Mouse (Mus musculus): ENCODE results near the gene Plekhm1. TPM values are rescaled to one million over a fixed set of nuclear protein-coding genes. Genes with fewer than 3 reads are reported as not detected.

Plekhm1 gene
- total and polyA plus RNA-seq, 3 experiments, result 3.4 to 10.0 TPM; not detected in 1

DNA sequence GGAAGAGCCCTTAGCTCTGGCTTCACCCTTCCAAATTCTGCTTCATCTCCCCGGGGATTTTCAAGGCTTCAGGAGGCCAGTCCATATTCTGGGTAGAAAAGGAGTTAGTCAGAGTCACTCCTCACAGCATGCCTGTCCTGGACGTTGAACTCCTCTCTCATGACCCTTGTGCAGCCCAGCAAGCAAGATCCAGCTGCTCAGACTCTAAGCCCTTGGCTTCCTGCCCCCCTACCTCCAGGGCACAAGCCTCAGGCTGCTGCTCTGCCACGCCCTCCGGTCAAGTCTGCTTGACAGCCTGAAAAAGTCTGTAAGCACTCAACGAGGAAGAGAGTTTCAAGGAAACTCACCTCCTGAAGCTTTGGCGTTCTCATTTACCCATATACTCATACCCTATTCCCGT, 5.9 kb downstream of the Plekhm1 start:
- no peak for DNase-seq (ENCODE audit: low read depth, low spot score)
- Histone ChIP-seq H3K4me3 (ENCODE audit: control insufficient read depth in 1 of 2, insufficient read depth in 1 of 2, low read depth in 2 of 2, low read length in 2 of 2) (no peak overlapping the region), H3K79me2 (ENCODE audit: control insufficient read depth, insufficient read depth, low read length, poor library complexity) (peaks cover 13% of the 10 kb centered on the region), H3K27ac (ENCODE audit: control insufficient read depth, low read depth, low read length) (no peak overlapping the region), H3K27me3 (ENCODE audit: control insufficient read depth in 1 of 2, insufficient read depth in 2 of 2, low read length in 2 of 2) (no peaks in the 10 kb centered on the region), H3K4me1 (ENCODE audit: control insufficient read depth in 1 of 2, insufficient read depth in 2 of 2, low read length in 2 of 2) (peaks cover under 1 to 5% of the 10 kb centered on the region in 2 experiments; a peak in 2 of 4 replicates), H3K9ac (ENCODE audit: control insufficient read depth, low read depth, low read length, poor library complexity, severe bottlenecking) (no peak overlapping the region), H3K9me3 (replicated peaks; ENCODE audit: insufficient read depth, low read length) (no peaks in the 10 kb centered on the region), H3K36me3 (ENCODE audit: control insufficient read depth in 1 of 2, insufficient read depth in 2 of 2, low read length in 2 of 2) (peaks cover 5 to 6% of the 10 kb centered on the region in 2 experiments)
- TF ChIP-seq CHD1 (IDR thresholded peaks at IDR 0.05; ENCODE audit: low read depth, low read length) (no peak), MEF2A (IDR thresholded peaks at IDR 0.05; ENCODE audit: extremely low read depth, insufficient replicate concordance, low read depth, low read length, poor library complexity, severe bottlenecking) (no peak), MYB (IDR thresholded peaks at IDR 0.05; ENCODE audit: low read depth, low read length) (no peak), RAD21 (IDR thresholded peaks at IDR 0.05; ENCODE audit: low read depth, low read length) (no peak), MYC (IDR thresholded peaks at IDR 0.05; ENCODE audit: low read depth, low read length) (no peak), MXI1 (IDR thresholded peaks at IDR 0.05; ENCODE audit: low read depth, low read length) (no peak), SMC3 (IDR thresholded peaks at IDR 0.05; ENCODE audit: low read depth, low read length) (no peak), RCOR1 (IDR thresholded peaks at IDR 0.05; ENCODE audit: low read depth, low read length) (no peak), ZMIZ1 (IDR thresholded peaks at IDR 0.05; ENCODE audit: low read depth, low read length) (no peak), KAT2A (conservative IDR thresholded peaks at IDR 0.05; ENCODE audit: low read depth, low read length) (no peak)

DNA sequence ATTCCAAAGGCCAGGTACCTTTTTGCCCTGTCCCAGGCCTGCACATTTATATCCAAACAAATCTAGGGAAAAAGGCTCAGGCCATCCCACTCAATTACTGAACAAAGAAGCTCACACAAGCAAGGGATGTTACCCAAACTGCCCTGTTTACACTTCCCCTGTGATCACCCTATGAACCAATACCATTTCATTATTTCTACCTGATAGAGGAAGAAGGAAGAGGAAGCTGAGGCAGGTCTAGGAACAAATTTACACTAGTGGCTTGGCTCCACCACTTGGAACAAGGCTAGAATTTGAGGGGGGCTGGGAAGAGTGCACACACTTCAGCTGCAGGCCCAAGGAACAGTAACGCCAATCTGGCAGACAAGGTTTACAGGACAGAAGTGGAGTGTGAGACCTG, 6.7 kb downstream of the Plekhm1 start:
- Histone ChIP-seq H3K9ac (ENCODE audit: control insufficient read depth, low read depth, low read length, poor library complexity, severe bottlenecking) (no peak overlapping the region), H3K27me3 (ENCODE audit: control insufficient read depth in 1 of 2, insufficient read depth in 2 of 2, low read length in 2 of 2) (no peaks in the 10 kb centered on the region), H3K4me1 (ENCODE audit: control insufficient read depth in 1 of 2, insufficient read depth in 2 of 2, low read length in 2 of 2) (no peaks in the 10 kb centered on the region; a peak in 1 of 4 replicates), H3K79me2 (ENCODE audit: control insufficient read depth, insufficient read depth, low read length, poor library complexity) (peaks cover 6% of the 10 kb centered on the region), H3K27ac (ENCODE audit: control insufficient read depth, low read depth, low read length) (no peak overlapping the region), H3K36me3 (ENCODE audit: control insufficient read depth in 1 of 2, insufficient read depth in 2 of 2, low read length in 2 of 2) (peaks cover 0 to 5% of the 10 kb centered on the region in 2 experiments; a peak in 2 of 4 replicates), H3K4me3 (ENCODE audit: control insufficient read depth in 1 of 2, insufficient read depth in 1 of 2, low read depth in 2 of 2, low read length in 2 of 2) (no peak overlapping the region), H3K9me3 (replicated peaks; ENCODE audit: insufficient read depth, low read length) (no peaks in the 10 kb centered on the region)
- TF ChIP-seq SIN3A (IDR thresholded peaks at IDR 0.05; ENCODE audit: low read length) (no peak), TBP (IDR thresholded peaks at IDR 0.05; ENCODE audit: low read depth, low read length) (0 out of 2 replicates have a peak, but pooled peaks have one; percentile 0)
- no peak for DNase-seq (ENCODE audit: low read depth, low spot score)

DNA sequence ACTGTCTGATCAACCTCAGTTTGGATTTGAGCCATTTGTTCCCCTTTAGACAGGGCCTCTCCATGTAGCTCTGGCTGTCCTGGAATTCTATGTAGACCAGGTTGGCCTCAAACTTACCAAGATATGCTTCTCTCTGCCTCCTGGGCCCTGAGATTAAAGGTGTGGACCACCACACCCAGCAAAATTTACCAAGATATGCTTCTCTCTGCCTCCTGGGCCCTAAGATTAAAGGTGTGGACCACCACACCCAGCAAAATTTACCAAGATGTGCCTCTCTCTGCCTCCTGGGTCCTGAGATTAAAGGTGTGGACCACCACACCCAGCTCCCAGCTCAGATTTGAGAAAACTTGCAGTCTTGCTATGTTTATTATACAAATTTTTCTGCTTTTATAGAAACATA, 7.9 kb downstream of the Plekhm1 start:
- H3K36me3 ChIP-seq (ENCODE audit: control insufficient read depth in 1 of 2, insufficient read depth in 2 of 2, low read length in 2 of 2), result peaks cover 3 to 5% of the 10 kb centered on the region in 2 experiments; a peak in 3 of 4 replicates

More for the DNA sequence above, 7.9 kb downstream of the Plekhm1 start:
- TF ChIP-seq TAL1 (IDR thresholded peaks at IDR 0.05; ENCODE audit: low read length) (no peak), CHD2 (IDR thresholded peaks at IDR 0.05; ENCODE audit: low read length) (no peak), TBP (IDR thresholded peaks at IDR 0.05; ENCODE audit: low read depth, low read length) (no peak), HCFC1 (IDR thresholded peaks at IDR 0.05; ENCODE audit: low read depth, low read length) (no peak), BHLHE40 (IDR thresholded peaks at IDR 0.05; ENCODE audit: borderline replicate concordance, low read depth, low read length) (no peak), EP300 (IDR thresholded peaks at IDR 0.05; ENCODE audit: low read depth in 1 of 2, low read length in 2 of 2) (no peak), ETS1 (IDR thresholded peaks at IDR 0.05; ENCODE audit: low read depth, low read length) (no peak)
- no peak overlapping the region for H3K4me3 ChIP-seq (ENCODE audit: control insufficient read depth in 1 of 2, insufficient read depth in 1 of 2, low read depth in 2 of 2, low read length in 2 of 2)
- H3K9ac ChIP-seq (ENCODE audit: control insufficient read depth, low read depth, low read length, poor library complexity, severe bottlenecking), result no peak overlapping the region
- H3K79me2 ChIP-seq (ENCODE audit: control insufficient read depth, insufficient read depth, low read length, poor library complexity), result no peaks in the 10 kb centered on the region
- H3K9me3 ChIP-seq (replicated peaks; ENCODE audit: insufficient read depth, low read length), result no peaks in the 10 kb centered on the region
- DNase-seq (ENCODE audit: low read depth, low spot score), result no peak
- no peak overlapping the region for H3K27ac ChIP-seq (ENCODE audit: control insufficient read depth, low read depth, low read length)
- H3K27me3 ChIP-seq (ENCODE audit: control insufficient read depth in 1 of 2, insufficient read depth in 2 of 2, low read length in 2 of 2), result no peaks in the 10 kb centered on the region
- H3K4me1 ChIP-seq (ENCODE audit: control insufficient read depth in 1 of 2, insufficient read depth in 2 of 2, low read length in 2 of 2), result 0 out of 4 replicates have a peak, but pooled peaks cover 0 to 3% of the 10 kb centered on the region in 2 experiments

Measured in MEL (cell line).